Mouse (Mus musculus) macrophage (primary cell): ENCODE results near the gene Dnah2. TPM values are rescaled to one million over a fixed set of nuclear protein-coding genes. Genes with fewer than 3 reads are reported as not detected.
"Not testable (repeated sequence)": the region's sequence is repeated elsewhere in the genome, so short reads cannot be mapped to it uniquely, and the experiment has no call there.

ENCODE experiments used
- H3K27ac ChIP-seq: fragments of 350-480 bp; formaldehyde crosslinking; 2 replicates; pipeline ENCODE4 v1.9.0; 2021
- H3K36me3 ChIP-seq: fragments of 350-480 bp; formaldehyde crosslinking; 2 replicates; pipeline ENCODE4 v1.9.0; 2021; ENCODE audit errors: inconsistent target
- H3K4me3 ChIP-seq: fragments of 350-480 bp; formaldehyde crosslinking; 2 replicates; pipeline ENCODE4 v1.9.0; 2021; ENCODE audit errors: inconsistent target
- H3K79me2 ChIP-seq: fragments of 350-480 bp; formaldehyde crosslinking; 2 replicates; pipeline ENCODE4 v1.9.0; 2021; ENCODE audit errors: inconsistent target
- WGBS: methylation state at CpG from one replicate; pipeline ENCODE4 v1.1.7; 2026; ENCODE audit warnings: inconsistent platforms; ENCODE audit not compliant: missing documents; 5-methylcytosine and 5-hydroxymethylcytosine counted together
- polyA plus RNA-seq: library from polyadenylated mRNA; stranded (reverse); fragments of 250-400 nt; gene quantifications from 3 replicates; pipeline ENCODE4 v1.2.4, GENCODE M21; 2018; ENCODE audit warnings: inconsistent platforms

Gene Dnah2
- polyA plus RNA-seq, 1 experiment from 2014 or later, result 3.0 TPM

GRCm38 (mm10) chr11:69557381-69557958 is 8.6 kb upstream of the Dnah2 start:
- no peak overlapping the region for H3K27ac ChIP-seq
- no peak overlapping the region for H3K4me3 ChIP-seq
- WGBS, result 57% methylated on average over 14 of the region's 14 CpGs
- peaks cover 11% of the 10 kb centered on the region for H3K36me3 ChIP-seq
- H3K79me2 ChIP-seq, result no peaks in the 10 kb centered on the region

- WGBS, result 53% methylated on average over 5 of the region's 5 CpGs
- H3K27ac ChIP-seq, result no peak overlapping the region
Observed at GRCm38 (mm10) chr11:69554539-69555140, 5.7 kb upstream of the Dnah2 start.

GRCm38 (mm10) chr11:69553341-69553721 is 4.4 kb upstream of the Dnah2 start:
- WGBS, result 93% methylated on average over 2 of the region's 2 CpGs
- no peak overlapping the region for H3K27ac ChIP-seq
- no peaks in the 10 kb centered on the region for H3K36me3 ChIP-seq
- no peaks in the 10 kb centered on the region for H3K79me2 ChIP-seq
- no peak overlapping the region for H3K4me3 ChIP-seq

More at GRCm38 (mm10) chr11:69554539-69555140, 5.7 kb upstream of the Dnah2 start:
- Histone ChIP-seq H3K79me2 (no peaks in the 10 kb centered on the region), H3K36me3 (no peaks in the 10 kb centered on the region), H3K4me3 (no peak overlapping the region)

- Histone ChIP-seq H3K4me3 (no peak overlapping the region), H3K79me2 (no peaks in the 10 kb centered on the region), H3K36me3 (no peaks in the 10 kb centered on the region), H3K27ac (no peak overlapping the region)
- WGBS, result 58% methylated on average over 14 of the region's 14 CpGs
Observed at GRCm38 (mm10) chr11:69552622-69553340, 3.9 kb upstream of the Dnah2 start.

GRCm38 (mm10) chr11:69551310-69551709 is 2.4 kb upstream of the Dnah2 start:
- no peaks in the 10 kb centered on the region for H3K79me2 ChIP-seq
- no peaks in the 10 kb centered on the region for H3K36me3 ChIP-seq
- H3K4me3 ChIP-seq, result no peak overlapping the region
- 91% methylated on average over 4 of the region's 4 CpGs for WGBS
- no peak overlapping the region for H3K27ac ChIP-seq

- 7% methylated on average over 15 of the region's 15 CpGs for WGBS
- Histone ChIP-seq H3K36me3 (no peaks in the 10 kb centered on the region), H3K4me3 (no peak overlapping the region; the same call in 1 of the 2 replicates), H3K79me2 (no peaks in the 10 kb centered on the region), H3K27ac (no peak overlapping the region)
Observed at GRCm38 (mm10) chr11:69547071-69547470, 1.8 kb downstream of the Dnah2 start.

- Histone ChIP-seq H3K36me3 (no peaks in the 10 kb centered on the region), H3K4me3 (no peak overlapping the region; the same call in 1 of the 2 replicates), H3K27ac (no peak overlapping the region), H3K79me2 (no peaks in the 10 kb centered on the region)
- WGBS, result 1% methylated on average over 43 of the region's 44 CpGs
Observed at GRCm38 (mm10) chr11:69546423-69547053, 2.4 kb downstream of the Dnah2 start.

- no peak overlapping the region for H3K4me3 ChIP-seq
- no peaks in the 10 kb centered on the region for H3K79me2 ChIP-seq
- no peaks in the 10 kb centered on the region for H3K36me3 ChIP-seq
- no peak overlapping the region for H3K27ac ChIP-seq
- WGBS, result 31% methylated on average over 7 of the region's 7 CpGs
Observed at GRCm38 (mm10) chr11:69545957-69546356, 3.0 kb downstream of the Dnah2 start.

- Histone ChIP-seq H3K79me2 (no peaks in the 10 kb centered on the region), H3K36me3 (no peaks in the 10 kb centered on the region), H3K4me3 (no peak overlapping the region), H3K27ac (no peak overlapping the region)
- WGBS, result 98% methylated on average over 3 of the region's 3 CpGs
Observed at GRCm38 (mm10) chr11:69543598-69543997, 5.3 kb downstream of the Dnah2 start.

- H3K36me3 ChIP-seq, H3K27ac ChIP-seq, H3K79me2 ChIP-seq, H3K4me3 ChIP-seq: not testable (repeated sequence)
- 77% methylated on average over 1 of the region's 3 CpGs for WGBS
Observed at GRCm38 (mm10) chr11:69541741-69542140, 7.2 kb downstream of the Dnah2 start.

- Histone ChIP-seq H3K79me2 (no peaks in the 10 kb centered on the region), H3K4me3 (no peak overlapping the region), H3K27ac (no peak overlapping the region), H3K36me3 (no peaks in the 10 kb centered on the region)
- WGBS, result 100% methylated on average over 1 of the region's 2 CpGs
Observed at GRCm38 (mm10) chr11:69540700-69541099, 8.2 kb downstream of the Dnah2 start.

- no peak overlapping the region for H3K4me3 ChIP-seq
- no peak overlapping the region for H3K27ac ChIP-seq
- H3K79me2 ChIP-seq, result no peaks in the 10 kb centered on the region
- no peaks in the 10 kb centered on the region for H3K36me3 ChIP-seq
- 83% methylated on average over 1 of the region's 1 CpGs for WGBS
Observed at GRCm38 (mm10) chr11:69534990-69535389, 13.9 kb downstream of the Dnah2 start.

- H3K4me3 ChIP-seq, result no peak overlapping the region
- no peak overlapping the region for H3K27ac ChIP-seq
- H3K36me3 ChIP-seq, result no peaks in the 10 kb centered on the region
- WGBS, result 92% methylated on average over 7 of the region's 7 CpGs
- H3K79me2 ChIP-seq, result no peaks in the 10 kb centered on the region
Observed at GRCm38 (mm10) chr11:69532480-69533150, 16.3 kb downstream of the Dnah2 start.

- WGBS, result 97% methylated on average over 6 of the region's 6 CpGs
- H3K79me2 ChIP-seq, H3K36me3 ChIP-seq, H3K4me3 ChIP-seq, H3K27ac ChIP-seq: not testable (repeated sequence)
Observed at GRCm38 (mm10) chr11:69530755-69531154, 18.2 kb downstream of the Dnah2 start.
